Mouse (Mus musculus): ENCODE measurements around the gene Rpp38. TPM values are rescaled to one million over a fixed set of nuclear protein-coding genes. Genes with fewer than 3 reads are reported as not detected.

Rpp38 gene
- polyA plus RNA-seq (2015; fragmentation: Nextera tagmentation; extraction: Ambion mirVana): 8.9 and 10.0 TPM in 2 replicates

- Histone ChIP-seq H3K27me3 (replicated peaks; ENCODE audit: insufficient read depth, low read length) (no peaks in the 10 kb centered on the region), H3K4me3 (ENCODE audit: low read depth, low read length) (peak within 1 kb of the TSS; percentile 57), H3K27ac (ENCODE audit: low read length) (peak within 1 kb of the TSS; percentile 59), H3K4me2 (replicated peaks; ENCODE audit: low read depth, low read length) (peak within 1 kb of the TSS; percentile 66), H3K9me3 (ENCODE audit: low read length) (no peaks in the 10 kb centered on the region), H3K36me3 (ENCODE audit: insufficient read depth, low read length) (peaks cover 5% of the 10 kb centered on the region; the same call in 1 of the 2 replicates), H3K4me1 (ENCODE audit: insufficient read depth, low read depth, low read length) (peaks cover 8% of the 10 kb centered on the region; the same call in 1 of the 2 replicates), H3K9ac (replicated peaks; ENCODE audit: low read depth) (peak within 1 kb of the TSS; percentile 37)
- ATAC-seq (peak; percentile 97), DNase-seq (ENCODE audit: low spot score) (peak; percentile 96)
- WGBS: under 1% methylated on average over 43 of the region's 45 CpGs
- TF ChIP-seq EP300 (IDR thresholded peaks at IDR 0.05): peak; percentile 62; the same call in 1 of the 2 replicates
- TF ChIP-seq CTCF (IDR thresholded peaks at IDR 0.05): no peak
These were observed at the start of gene Rpp38 for GRCm38 (mm10) chr2:3332484-3333242. Rpp38 (minus strand) TSS chr2:3332643.

GRCm38 (mm10) chr2:3365127-3365526 is 32.7 kb upstream of the Rpp38 start:
- Histone ChIP-seq H3K27me3 (replicated peaks; ENCODE audit: insufficient read depth, low read length) (no peaks in the 10 kb centered on the region), H3K4me2 (replicated peaks; ENCODE audit: low read depth, low read length) (no peak overlapping the region), H3K4me3 (ENCODE audit: low read depth, low read length) (no peak overlapping the region), H3K27ac (ENCODE audit: low read length) (no peak overlapping the region), H3K9me3 (ENCODE audit: low read length) (no peaks in the 10 kb centered on the region), H3K9ac (replicated peaks; ENCODE audit: low read depth) (no peak overlapping the region), H3K4me1 (ENCODE audit: insufficient read depth, low read depth, low read length) (no peaks in the 10 kb centered on the region), H3K36me3 (ENCODE audit: insufficient read depth, low read length) (no peaks in the 10 kb centered on the region)
- WGBS: 66% methylated on average over 4 of the region's 4 CpGs
- TF ChIP-seq CTCF (IDR thresholded peaks at IDR 0.05) (no peak), EP300 (IDR thresholded peaks at IDR 0.05) (no peak)
- ATAC-seq (no peak), DNase-seq (ENCODE audit: low spot score) (no peak)

GRCm38 (mm10) chr2:3361067-3361466 is 28.6 kb upstream of the Rpp38 start:
- Histone ChIP-seq H3K27ac (ENCODE audit: low read length) (no peak overlapping the region), H3K9me3 (ENCODE audit: low read length) (no peaks in the 10 kb centered on the region), H3K4me2 (replicated peaks; ENCODE audit: low read depth, low read length) (no peak overlapping the region), H3K9ac (replicated peaks; ENCODE audit: low read depth) (no peak overlapping the region), H3K4me1 (ENCODE audit: insufficient read depth, low read depth, low read length) (no peaks in the 10 kb centered on the region), H3K27me3 (replicated peaks; ENCODE audit: insufficient read depth, low read length) (no peaks in the 10 kb centered on the region), H3K4me3 (ENCODE audit: low read depth, low read length) (no peak overlapping the region), H3K36me3 (ENCODE audit: insufficient read depth, low read length) (no peaks in the 10 kb centered on the region)
- TF ChIP-seq EP300 (IDR thresholded peaks at IDR 0.05) (no peak), CTCF (IDR thresholded peaks at IDR 0.05) (no peak)
- ATAC-seq (no peak), DNase-seq (ENCODE audit: low spot score) (no peak)
- 76% methylated on average over 3 of the region's 3 CpGs for WGBS

GRCm38 (mm10) chr2:3357887-3358286 is 25.4 kb upstream of the Rpp38 start:
- Histone ChIP-seq H3K9ac (replicated peaks; ENCODE audit: low read depth) (no peak overlapping the region), H3K9me3 (ENCODE audit: low read length) (no peaks in the 10 kb centered on the region), H3K27me3 (replicated peaks; ENCODE audit: insufficient read depth, low read length) (no peaks in the 10 kb centered on the region), H3K4me2 (replicated peaks; ENCODE audit: low read depth, low read length) (no peak overlapping the region), H3K27ac (ENCODE audit: low read length) (no peak overlapping the region), H3K36me3 (ENCODE audit: insufficient read depth, low read length) (no peaks in the 10 kb centered on the region), H3K4me3 (ENCODE audit: low read depth, low read length) (no peak overlapping the region), H3K4me1 (ENCODE audit: insufficient read depth, low read depth, low read length) (no peaks in the 10 kb centered on the region)
- ATAC-seq (no peak), DNase-seq (ENCODE audit: low spot score) (no peak)
- 65% methylated on average over 3 of the region's 3 CpGs for WGBS
- TF ChIP-seq CTCF (IDR thresholded peaks at IDR 0.05): no peak
- no peak for TF ChIP-seq EP300 (IDR thresholded peaks at IDR 0.05)

DNA sequence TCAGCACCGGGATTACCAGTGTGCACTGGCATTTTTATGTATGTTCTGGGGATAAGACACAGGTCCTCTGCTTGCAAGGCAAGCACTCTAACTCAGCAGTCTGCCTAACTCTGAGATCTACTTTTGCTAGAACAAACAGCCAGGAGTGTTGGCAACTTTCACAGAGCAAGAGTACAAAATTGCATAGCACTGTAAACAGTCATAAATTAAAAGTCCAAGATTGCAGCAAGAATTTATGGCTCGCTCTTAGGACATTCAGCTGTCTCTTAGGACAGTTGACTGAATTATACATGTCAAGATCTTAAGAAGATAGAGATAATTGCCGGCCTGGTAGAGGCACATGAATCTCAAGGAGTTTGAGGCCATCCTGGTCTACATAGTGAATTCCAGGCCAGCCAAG is 23.9 kb upstream of the Rpp38 start:
- ATAC-seq: no peak
- Histone ChIP-seq H3K9me3 (ENCODE audit: low read length) (no peaks in the 10 kb centered on the region), H3K9ac (replicated peaks; ENCODE audit: low read depth) (no peak overlapping the region), H3K4me2 (replicated peaks; ENCODE audit: low read depth, low read length) (no peak overlapping the region), H3K27ac (ENCODE audit: low read length) (no peak overlapping the region), H3K27me3 (replicated peaks; ENCODE audit: insufficient read depth, low read length) (no peaks in the 10 kb centered on the region), H3K36me3 (ENCODE audit: insufficient read depth, low read length) (no peaks in the 10 kb centered on the region), H3K4me1 (ENCODE audit: insufficient read depth, low read depth, low read length) (no peaks in the 10 kb centered on the region), H3K4me3 (ENCODE audit: low read depth, low read length) (no peak overlapping the region)
- 61% methylated on average over 3 of the region's 3 CpGs for WGBS
- TF ChIP-seq EP300 (IDR thresholded peaks at IDR 0.05) (no peak), CTCF (IDR thresholded peaks at IDR 0.05) (no peak)
- DNase-seq (ENCODE audit: low spot score): no peak

GRCm38 (mm10) chr2:3355793-3356192 is 23.4 kb upstream of the Rpp38 start:
- TF ChIP-seq CTCF (IDR thresholded peaks at IDR 0.05) (no peak), EP300 (IDR thresholded peaks at IDR 0.05) (no peak)
- H3K4me1 ChIP-seq (ENCODE audit: insufficient read depth, low read depth, low read length): no peaks in the 10 kb centered on the region
- WGBS: 83% methylated on average over 8 of the region's 8 CpGs
- DNase-seq (ENCODE audit: low spot score) (no peak), ATAC-seq (no peak)
- no peaks in the 10 kb centered on the region for H3K9me3 ChIP-seq (ENCODE audit: low read length)
- H3K4me2 ChIP-seq (replicated peaks; ENCODE audit: low read depth, low read length): no peak overlapping the region
- no peak overlapping the region for H3K27ac ChIP-seq (ENCODE audit: low read length)
- no peak overlapping the region for H3K4me3 ChIP-seq (ENCODE audit: low read depth, low read length)
- no peaks in the 10 kb centered on the region for H3K27me3 ChIP-seq (replicated peaks; ENCODE audit: insufficient read depth, low read length)
- no peak overlapping the region for H3K9ac ChIP-seq (replicated peaks; ENCODE audit: low read depth)
- H3K36me3 ChIP-seq (ENCODE audit: insufficient read depth, low read length): no peaks in the 10 kb centered on the region
